Mouse (Mus musculus) cerebellum, adult 9-11 months (tissue): ENCODE results near the gene Olfr221.
"Not testable (repeated sequence)": the region's sequence is repeated elsewhere in the genome, so short reads cannot be mapped to it uniquely, and the experiment has no call there.

Experiments used
- DNase-seq: peaks from one replicate; pipeline ENCODE4 v3.0.0; 2022

Olfr221 gene

DNA sequence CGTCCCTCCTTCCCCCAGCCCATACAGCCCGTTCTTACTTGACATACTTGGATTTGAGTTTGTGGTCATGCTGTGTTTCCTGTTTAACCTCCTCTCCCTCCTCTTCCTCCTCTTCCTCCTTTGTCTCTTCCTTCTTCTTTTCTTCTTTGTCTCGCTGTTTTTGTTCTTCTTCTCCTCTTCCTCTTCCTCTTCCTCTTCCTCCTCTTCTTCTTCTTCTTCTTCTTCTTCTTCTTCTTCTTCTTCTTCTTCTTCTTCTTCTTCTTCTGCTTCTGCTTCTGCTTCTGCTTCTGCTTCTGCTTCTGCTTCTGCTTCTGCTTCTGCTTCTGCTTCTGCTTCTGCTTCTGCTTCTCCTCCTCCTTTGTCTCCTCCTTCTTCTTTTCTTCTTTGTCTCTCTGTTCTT lies at the start of gene Olfr221:
Olfr221 (minus strand) TSS at position 101 of the 400 bp plus-strand sequence.
- not testable (repeated sequence) for DNase-seq

DNA sequence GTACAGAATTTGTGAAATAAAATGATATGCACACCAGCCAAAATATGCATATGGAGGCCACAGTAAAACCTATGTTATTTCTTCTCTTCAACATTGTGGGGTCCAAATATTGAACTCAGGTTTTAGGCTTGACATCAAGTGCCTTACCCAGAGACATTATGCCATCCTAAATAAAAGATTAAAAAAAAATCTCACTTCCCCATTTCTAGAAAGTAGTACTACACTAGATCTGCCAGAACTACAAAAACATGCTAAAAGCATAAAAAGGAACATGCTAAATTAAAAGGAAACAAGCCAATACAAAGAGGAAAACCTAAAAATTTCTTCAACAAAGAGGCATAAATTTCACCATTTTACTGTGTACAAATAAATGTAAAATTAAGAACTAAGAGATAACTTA lies 40.8 kb upstream of the Olfr221 start:
- no peak for DNase-seq

- DNase-seq, result no peak
Measured at GRCm38 (mm10) chr14:52071599-52072137, 29.4 kb upstream of the Olfr221 start.

DNA sequence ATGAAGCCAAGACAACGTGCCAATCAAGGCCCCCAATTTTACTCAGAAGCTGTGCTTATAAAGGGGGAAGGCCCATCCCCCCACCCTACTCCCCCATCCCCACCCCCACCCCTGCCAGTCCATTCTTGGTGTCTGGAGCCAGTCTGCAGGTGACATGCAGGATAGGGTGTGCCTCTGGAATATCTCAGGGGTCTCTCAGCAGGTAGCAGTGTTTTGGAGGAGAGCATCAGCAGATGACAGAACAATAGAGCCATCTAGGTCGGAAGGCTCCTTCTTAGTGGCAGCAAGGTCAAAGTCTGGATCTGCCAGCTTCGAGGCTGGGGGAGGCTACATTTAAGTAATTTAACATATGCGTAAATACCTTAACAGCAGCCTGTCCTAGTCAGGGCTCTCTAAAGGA lies 23.9 kb upstream of the Olfr221 start:
- DNase-seq, result no peak

- DNase-seq, result peak; percentile 72
Measured at GRCm38 (mm10) chr14:52061798-52062197, 19.5 kb upstream of the Olfr221 start.

- peak; percentile 98 for DNase-seq
Measured at GRCm38 (mm10) chr14:52060800-52061199, 18.5 kb upstream of the Olfr221 start.

DNA sequence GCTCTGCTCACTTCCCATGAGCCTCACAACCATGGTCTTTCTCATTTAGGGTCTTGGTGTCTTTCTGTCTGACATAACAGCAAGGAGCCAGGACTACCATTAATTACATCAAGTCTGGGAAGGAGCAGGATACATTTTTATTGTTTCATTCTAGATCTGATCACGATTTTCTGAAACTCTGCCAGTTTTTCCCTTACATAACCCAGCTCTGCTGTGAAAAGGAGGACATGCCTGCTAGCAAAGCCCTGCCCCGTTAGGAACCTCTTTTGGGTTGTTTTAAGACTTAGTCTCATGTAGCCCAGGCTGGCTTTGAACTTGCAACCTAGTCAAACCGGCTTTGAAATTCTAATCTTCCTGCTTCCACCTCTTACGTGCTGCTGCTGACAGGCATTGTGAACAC lies 17.7 kb upstream of the Olfr221 start:
- peak; percentile 77 for DNase-seq

- DNase-seq, result not testable (repeated sequence)
Measured at GRCm38 (mm10) chr14:52052720-52053119, 10.5 kb upstream of the Olfr221 start.

DNA sequence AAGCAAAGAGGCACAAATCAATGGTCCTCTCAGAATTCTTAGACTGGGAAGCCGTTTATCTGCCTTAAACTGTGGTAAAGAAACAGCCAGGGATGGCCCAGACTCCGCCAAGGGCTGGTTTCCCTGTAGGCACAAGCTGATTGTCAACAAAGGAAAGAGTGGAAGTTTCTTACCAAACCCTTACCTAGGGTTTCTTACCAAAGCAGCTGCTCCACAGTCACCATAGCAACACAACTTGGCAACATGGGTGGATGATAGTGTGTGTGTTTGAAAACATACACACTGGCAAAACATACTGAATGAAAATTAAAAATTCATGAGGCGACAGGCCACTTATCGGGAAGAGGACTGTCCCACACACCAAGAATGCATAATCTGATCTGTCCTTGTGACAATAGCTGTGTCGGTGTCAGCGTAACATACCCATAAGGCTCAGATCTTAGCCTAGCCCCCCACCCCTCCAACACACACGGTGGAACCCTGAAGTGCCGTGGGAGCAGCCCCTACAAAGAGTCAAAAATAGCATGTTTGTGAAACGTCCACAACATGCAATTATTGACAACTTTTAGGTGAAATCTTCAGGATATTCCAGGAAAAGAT lies 3.8 kb upstream of the Olfr221 start:
- no peak for DNase-seq

- no peak for DNase-seq
Measured at GRCm38 (mm10) chr14:52044901-52045678, 2.8 kb upstream of the Olfr221 start.

GRCm38 (mm10) chr14:52043446-52043845 lies 1.2 kb upstream of the Olfr221 start:
- DNase-seq, result no peak

- no peak for DNase-seq
Measured at GRCm38 (mm10) chr14:52039332-52039731, 2.9 kb downstream of the Olfr221 start.

DNA sequence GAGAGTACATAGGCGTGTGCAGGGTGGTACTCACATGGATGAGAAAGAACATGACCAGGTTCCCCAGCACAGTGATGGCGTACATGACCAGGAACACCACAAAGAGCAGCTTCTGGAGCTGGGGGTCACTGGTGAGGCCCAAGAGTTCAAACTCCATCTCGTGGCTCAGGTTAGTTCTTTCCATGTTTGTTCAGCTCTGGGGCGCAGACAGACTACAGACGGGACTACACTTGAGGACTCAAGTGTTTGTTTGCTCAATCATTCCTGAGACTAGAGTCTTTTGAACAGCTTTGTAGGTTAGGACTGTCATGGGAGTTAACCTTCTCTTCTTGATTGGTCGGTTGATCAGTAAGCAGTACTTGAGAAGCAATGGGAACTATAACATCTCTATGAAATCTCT lies 6.3 kb downstream of the Olfr221 start:
- DNase-seq, result no peak

GRCm38 (mm10) chr14:52026342-52026741 lies 15.9 kb downstream of the Olfr221 start:
- no peak for DNase-seq

GRCm38 (mm10) chr14:52024133-52024532 lies 18.1 kb downstream of the Olfr221 start:
- no peak for DNase-seq

GRCm38 (mm10) chr14:52022709-52023459 lies 19.4 kb downstream of the Olfr221 start:
- DNase-seq, result peak; percentile 93

DNA sequence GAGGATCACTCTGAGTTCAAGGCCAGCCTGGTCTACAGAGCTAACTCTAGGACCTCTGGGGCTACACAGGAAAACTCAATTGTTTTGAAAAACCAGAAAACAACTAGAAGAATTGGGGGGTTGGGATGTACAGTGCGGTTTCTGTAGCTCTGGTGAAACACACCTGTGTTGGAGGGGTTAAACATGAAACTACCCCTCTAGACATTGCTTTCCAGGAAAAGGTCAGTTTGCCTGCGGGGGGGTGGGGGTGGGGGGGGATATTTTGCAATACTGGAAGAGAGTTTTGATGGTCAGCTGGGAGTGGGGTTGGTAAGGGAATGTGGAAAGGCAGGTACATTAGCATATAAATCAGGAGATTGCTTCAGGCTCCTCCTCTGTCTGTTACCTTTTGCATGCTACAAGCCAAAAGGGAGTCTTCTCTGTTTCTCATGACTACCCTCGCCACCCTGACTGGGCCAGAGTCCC lies 20.0 kb downstream of the Olfr221 start:
- DNase-seq, result peak; percentile 37

- DNase-seq, result no peak
Measured at GRCm38 (mm10) chr14:52021568-52022212, 20.6 kb downstream of the Olfr221 start.

DNA sequence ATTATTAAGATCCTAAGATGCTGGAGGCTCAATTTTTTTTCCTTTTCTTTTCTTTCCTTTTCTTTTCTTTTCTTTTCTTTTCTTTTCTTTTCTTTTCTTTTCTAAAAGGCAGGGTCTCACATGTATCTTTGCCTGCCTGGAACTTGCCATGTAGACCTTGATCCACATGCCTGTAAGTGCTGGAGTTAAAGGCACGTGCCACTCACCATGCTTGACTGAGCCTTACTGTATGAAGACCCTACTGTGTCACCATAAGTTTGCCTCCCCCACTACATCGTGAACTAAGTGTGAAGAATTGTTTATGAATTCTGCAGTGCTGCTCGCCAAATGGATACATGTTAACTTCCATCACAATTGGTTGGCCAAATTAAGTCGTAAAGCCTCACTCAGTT lies 21.1 kb downstream of the Olfr221 start:
- DNase-seq, result peak; percentile 42

GRCm38 (mm10) chr14:52020486-52021137 lies 21.6 kb downstream of the Olfr221 start, which contains the start of gene Zfp219:
Gene Zfp219, minus strand, starts transcription at chr14:52020733.
- peak; percentile 83 for DNase-seq

GRCm38 (mm10) chr14:52019590-52020340 lies 22.5 kb downstream of the Olfr221 start:
- peak; percentile 99 for DNase-seq
